Mouse (Mus musculus) liver, postnatal 0 days (tissue): ENCODE measurements around the gene B4galt2.

ENCODE experiments used
- CTCF ChIP-seq: sonication (generic); IDR thresholded peaks from 2 replicates; pipeline ENCODE4 v1.5.1; 2016; ENCODE audit warnings: antibody characterized with exemption, low read depth
- EP300 ChIP-seq: IDR thresholded peaks from 2 replicates; pipeline ENCODE4 v1.6.1; 2016; ENCODE audit warnings: antibody characterized with exemption, low read depth, mild to moderate bottlenecking

GRCm38 (mm10) chr4:117917402-117917801 is 34.1 kb upstream of the B4galt2 start:
- TF ChIP-seq EP300 (no peak), CTCF (no peak)
